Mouse (Mus musculus): ENCODE measurements around the gene Eps8.

DNA sequence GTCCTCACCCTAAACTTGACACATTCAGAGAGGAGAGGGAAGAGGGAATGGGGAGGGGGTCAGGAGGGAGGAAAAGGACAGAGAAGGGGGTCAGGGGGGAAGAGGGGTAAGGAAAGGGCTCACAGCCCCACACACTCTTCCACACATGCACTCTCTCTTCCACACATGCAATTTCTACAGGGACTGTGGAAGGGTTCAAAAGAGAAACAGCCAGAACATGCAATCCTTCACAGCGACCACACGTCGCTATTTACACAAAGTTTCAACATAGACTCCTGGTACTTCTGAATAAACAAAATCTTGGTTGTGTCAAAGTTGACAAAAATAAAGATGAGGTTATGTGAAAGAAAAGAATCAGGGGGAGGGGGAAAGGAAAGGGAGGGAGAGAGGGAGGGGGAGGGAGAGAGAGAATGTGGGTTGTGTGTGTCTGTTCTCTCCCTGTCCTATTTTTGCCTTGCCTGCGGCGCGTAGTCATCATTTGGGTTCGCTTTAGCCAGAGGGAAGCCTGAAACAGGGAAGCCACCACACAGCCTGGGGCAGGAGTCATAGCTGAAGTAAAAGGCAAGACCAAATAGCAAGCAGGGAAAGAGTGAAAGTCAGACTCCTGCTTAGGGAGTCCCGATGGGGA, 157.4 kb downstream of the Eps8 start:
- TF ChIP-seq CTCF (IDR thresholded peaks at IDR 0.05; ENCODE audit: low read depth) (no peak), EP300 (IDR thresholded peaks at IDR 0.05; ENCODE audit: low read depth) (no peak)

All from liver, postnatal 0 days (tissue).